Mouse (Mus musculus) forebrain, embryonic 15.5 days (tissue): ENCODE results near the gene Sprr2d. TPM values are rescaled to one million over a fixed set of nuclear protein-coding genes. Genes with fewer than 3 reads are reported as not detected.

Experiments used
- ATAC-seq: fragments of 200-750 bp; cut with Nextera tagmentation; replicated peaks from 2 replicates; pipeline ENCODE4 v1.8.0; 2017; ENCODE audit warnings: mild to moderate bottlenecking, moderate TSS enrichment, moderate library complexity
- H3K27ac ChIP-seq: fragments of 300-500 bp; sonication (generic); replicated peaks from 2 replicates; pipeline ENCODE4 v1.5.1; 2015; ENCODE audit warnings: mild to moderate bottlenecking, inconsistent platforms
- H3K27me3 ChIP-seq: fragments of 300-500 bp; sonication (generic); 2 replicates; pipeline ENCODE4 v1.6.1; 2015; ENCODE audit warnings: inconsistent platforms
- H3K36me3 ChIP-seq: fragments of 300-500 bp; sonication (generic); 2 replicates; pipeline ENCODE4 v1.6.1; 2015; ENCODE audit warnings: mild to moderate bottlenecking, inconsistent platforms
- H3K4me1 ChIP-seq: fragments of 300-500 bp; sonication (generic); 2 replicates; pipeline ENCODE4 v1.6.1; 2015; ENCODE audit warnings: inconsistent platforms
- H3K4me2 ChIP-seq: fragments of 300-500 bp; sonication (generic); replicated peaks from 2 replicates; pipeline ENCODE4 v1.6.1; 2015; ENCODE audit warnings: mild to moderate bottlenecking, inconsistent platforms
- H3K4me3 ChIP-seq: fragments of 300-500 bp; sonication (generic); 2 replicates; pipeline ENCODE4 v1.5.1; 2015; ENCODE audit warnings: mild to moderate bottlenecking, inconsistent platforms
- H3K9ac ChIP-seq: fragments of 300-500 bp; sonication (generic); replicated peaks from 2 replicates; pipeline ENCODE4 v1.6.1; 2015; ENCODE audit warnings: mild to moderate bottlenecking, inconsistent platforms
- H3K9me3 ChIP-seq: fragments of 300-500 bp; sonication (generic); 2 replicates; pipeline ENCODE4 v1.6.1; 2016; ENCODE audit warnings: inconsistent platforms
- WGBS: fragments of 180-500 bp; shearing (Covaris S2); methylation state at CpG from one replicate; pipeline ENCODE4 v1.1.7; 2015; ENCODE audit warnings: mixed read lengths; 5-methylcytosine and 5-hydroxymethylcytosine counted together
- polyA plus RNA-seq: library from polyadenylated mRNA; unstranded; fragments of >200 nt; fragmentation: Nextera tagmentation; extraction: Ambion mirVana; gene quantifications from 2 replicates; pipeline ENCODE4 v1.2.1, GENCODE M21; 2015

The Sprr2d gene
- polyA plus RNA-seq, result not detected in 2 replicates

GRCm38 (mm10) chr3:92338840-92339239 is at the start of gene Sprr2d:
Gene Sprr2d, plus strand, starts transcription at chr3:92339140.
- H3K9me3 ChIP-seq, result no peaks in the 10 kb centered on the region
- WGBS, result 90% methylated on average over 5 of the region's 5 CpGs
- no peak within 1 kb of the TSS for H3K4me3 ChIP-seq
- no peak within 1 kb of the TSS for H3K9ac ChIP-seq
- H3K27ac ChIP-seq, result no peak within 1 kb of the TSS
- no peaks in the 10 kb centered on the region for H3K36me3 ChIP-seq
- H3K4me1 ChIP-seq, result no peaks in the 10 kb centered on the region
- H3K27me3 ChIP-seq, result no peaks in the 10 kb centered on the region
- no peak within 1 kb of the TSS for H3K4me2 ChIP-seq
- no peak for ATAC-seq

- Histone ChIP-seq H3K4me1 (no peaks in the 10 kb centered on the region), H3K27ac (no peak overlapping the region), H3K36me3 (no peaks in the 10 kb centered on the region), H3K27me3 (no peaks in the 10 kb centered on the region), H3K9me3 (no peaks in the 10 kb centered on the region), H3K9ac (no peak overlapping the region), H3K4me3 (no peak overlapping the region), H3K4me2 (no peak overlapping the region)
- no peak for ATAC-seq
- WGBS, result 87% methylated on average over 1 of the region's 1 CpGs
These were observed 31.5 kb upstream of the Sprr2d start for GRCm38 (mm10) chr3:92307406-92307805.

DNA sequence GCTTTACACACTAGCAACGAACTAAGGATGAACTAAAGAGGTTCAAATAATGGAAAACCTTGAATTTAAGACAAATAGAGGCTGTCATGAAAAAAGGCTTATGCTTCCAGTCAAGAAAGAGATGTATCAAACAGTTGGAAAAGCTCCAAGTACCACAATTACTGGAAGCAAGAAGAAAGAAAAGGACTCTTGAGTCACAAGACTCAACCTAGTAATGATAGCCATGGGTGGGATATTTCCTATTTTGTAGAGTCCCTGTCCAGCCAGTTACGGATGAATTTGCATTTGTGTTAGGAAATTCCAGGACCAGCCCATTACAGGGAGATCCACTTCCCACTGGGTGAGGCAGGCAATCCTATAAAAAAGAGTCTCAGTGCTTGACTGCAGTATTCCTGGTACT is 22.6 kb upstream of the Sprr2d start, which contains the start of gene Sprr2b:
Sprr2b (plus strand) TSS at position 301 of the 400 bp plus-strand sequence.
- 57% methylated on average over 2 of the region's 2 CpGs for WGBS
- no peak within 1 kb of the TSS for H3K27ac ChIP-seq
- no peak for ATAC-seq

GRCm38 (mm10) chr3:92317384-92317783 is 21.6 kb upstream of the Sprr2d start:
- no peaks in the 10 kb centered on the region for H3K27me3 ChIP-seq
- H3K36me3 ChIP-seq, result no peaks in the 10 kb centered on the region
- H3K9me3 ChIP-seq, result no peaks in the 10 kb centered on the region
- no peak overlapping the region for H3K9ac ChIP-seq
- no peak overlapping the region for H3K4me2 ChIP-seq
- WGBS, result 57% methylated on average over 2 of the region's 2 CpGs
- H3K4me3 ChIP-seq, result no peak overlapping the region
- H3K27ac ChIP-seq, result no peak overlapping the region
- no peak for ATAC-seq
- H3K4me1 ChIP-seq, result no peaks in the 10 kb centered on the region

More for the DNA sequence above, 22.6 kb upstream of the Sprr2d start, which contains the start of gene Sprr2b:
- no peak within 1 kb of the TSS for H3K9ac ChIP-seq
- no peaks in the 10 kb centered on the region for H3K27me3 ChIP-seq
- no peaks in the 10 kb centered on the region for H3K36me3 ChIP-seq
- no peaks in the 10 kb centered on the region for H3K9me3 ChIP-seq
- H3K4me1 ChIP-seq, result no peaks in the 10 kb centered on the region
- no peak within 1 kb of the TSS for H3K4me3 ChIP-seq
- H3K4me2 ChIP-seq, result no peak within 1 kb of the TSS

- Histone ChIP-seq H3K36me3 (no peaks in the 10 kb centered on the region), H3K9me3 (no peaks in the 10 kb centered on the region), H3K27ac (no peak overlapping the region), H3K4me3 (no peak overlapping the region), H3K4me1 (no peaks in the 10 kb centered on the region), H3K9ac (no peak overlapping the region), H3K4me2 (no peak overlapping the region), H3K27me3 (no peaks in the 10 kb centered on the region)
- 83% methylated on average over 1 of the region's 1 CpGs for WGBS
- no peak for ATAC-seq
These were observed 2.7 kb upstream of the Sprr2d start for GRCm38 (mm10) chr3:92336278-92336677.

DNA sequence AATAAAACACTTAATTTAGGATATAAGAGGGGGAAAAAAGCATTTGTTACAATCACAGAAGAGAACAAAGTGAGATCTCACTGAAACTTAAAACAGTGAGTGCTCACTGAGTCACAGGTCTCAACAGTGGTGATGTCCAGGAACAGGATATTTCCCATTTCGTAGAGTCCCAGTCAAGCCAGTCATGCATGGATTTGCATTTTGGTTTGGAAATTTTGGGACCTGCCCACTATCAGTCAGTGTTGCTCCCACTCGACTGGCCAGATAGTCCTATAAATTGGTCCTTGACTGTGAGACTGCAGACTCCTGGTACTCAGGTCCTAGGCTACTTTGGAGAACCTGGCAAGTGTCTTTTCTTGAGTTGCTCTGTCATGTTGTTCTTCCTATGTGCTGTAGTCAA is 12.9 kb downstream of the Sprr2d start, which contains the start of gene Sprr2e:
Sprr2e (plus strand) TSS at position 301 of the 400 bp plus-strand sequence.
- H3K9me3 ChIP-seq, result no peaks in the 10 kb centered on the region
- H3K27ac ChIP-seq, result no peak within 1 kb of the TSS
- no peak within 1 kb of the TSS for H3K9ac ChIP-seq
- H3K27me3 ChIP-seq, result no peaks in the 10 kb centered on the region
- H3K36me3 ChIP-seq, result no peaks in the 10 kb centered on the region
- no peak within 1 kb of the TSS for H3K4me3 ChIP-seq
- no peak for ATAC-seq
- no peak within 1 kb of the TSS for H3K4me2 ChIP-seq
- 87% methylated on average over 2 of the region's 2 CpGs for WGBS
- no peaks in the 10 kb centered on the region for H3K4me1 ChIP-seq

GRCm38 (mm10) chr3:92361619-92362018 is 22.7 kb downstream of the Sprr2d start:
- Histone ChIP-seq H3K4me1 (no peaks in the 10 kb centered on the region), H3K36me3 (no peaks in the 10 kb centered on the region), H3K4me3 (no peak overlapping the region), H3K27me3 (no peaks in the 10 kb centered on the region), H3K9me3 (no peaks in the 10 kb centered on the region), H3K27ac (no peak overlapping the region), H3K4me2 (no peak overlapping the region), H3K9ac (no peak overlapping the region)
- ATAC-seq, result no peak

- 69% methylated on average over 3 of the region's 3 CpGs for WGBS
- H3K27me3 ChIP-seq, result no peaks in the 10 kb centered on the region
- ATAC-seq, result no peak
These were observed 25.9 kb downstream of the Sprr2d start, which contains the start of gene Sprr2f for GRCm38 (mm10) chr3:92364887-92365286. Gene Sprr2f, plus strand, starts transcription at chr3:92365187.

GRCm38 (mm10) chr3:92373613-92374012 is 34.7 kb downstream of the Sprr2d start:
- Histone ChIP-seq H3K9me3 (no peaks in the 10 kb centered on the region), H3K9ac (no peak overlapping the region), H3K27ac (no peak overlapping the region), H3K36me3 (no peaks in the 10 kb centered on the region), H3K4me3 (no peak overlapping the region), H3K4me1 (no peaks in the 10 kb centered on the region), H3K27me3 (no peaks in the 10 kb centered on the region), H3K4me2 (no peak overlapping the region)
- 83% methylated on average over 2 of the region's 2 CpGs for WGBS
- ATAC-seq, result no peak

More at GRCm38 (mm10) chr3:92364887-92365286, 25.9 kb downstream of the Sprr2d start, which contains the start of gene Sprr2f:
- no peaks in the 10 kb centered on the region for H3K4me1 ChIP-seq
- H3K27ac ChIP-seq, result no peak within 1 kb of the TSS
- no peak within 1 kb of the TSS for H3K4me3 ChIP-seq
- H3K36me3 ChIP-seq, result no peaks in the 10 kb centered on the region
- no peak within 1 kb of the TSS for H3K9ac ChIP-seq
- no peaks in the 10 kb centered on the region for H3K9me3 ChIP-seq
- H3K4me2 ChIP-seq, result no peak within 1 kb of the TSS

DNA sequence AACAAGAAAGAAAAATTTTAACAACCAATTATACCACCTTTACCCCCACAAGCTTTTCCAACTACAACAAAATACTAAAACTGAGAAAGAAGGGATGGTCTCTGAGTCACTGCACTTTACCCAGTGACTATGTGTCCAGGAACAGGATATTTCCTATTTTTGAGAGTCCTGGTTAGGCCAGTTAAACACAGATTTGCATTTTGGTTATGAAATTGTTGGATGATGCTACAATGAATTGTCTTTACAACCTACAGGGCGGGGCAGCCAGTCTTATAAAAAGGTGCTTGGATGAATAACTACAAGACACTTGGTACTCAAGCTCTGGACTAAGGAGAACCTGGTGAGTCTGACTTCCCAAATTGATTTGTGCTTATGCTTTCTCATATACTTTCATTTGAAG is 46.4 kb downstream of the Sprr2d start, which contains the start of gene Sprr2h:
Sprr2h (plus strand) TSS at position 301 of the 400 bp plus-strand sequence.
- Histone ChIP-seq H3K27me3 (no peaks in the 10 kb centered on the region), H3K27ac (no peak within 1 kb of the TSS), H3K4me1 (no peaks in the 10 kb centered on the region), H3K9me3 (no peaks in the 10 kb centered on the region), H3K4me2 (no peak within 1 kb of the TSS), H3K36me3 (no peaks in the 10 kb centered on the region), H3K9ac (no peak within 1 kb of the TSS), H3K4me3 (no peak within 1 kb of the TSS)
- ATAC-seq, result no peak
- 89% methylated on average over 1 of the region's 1 CpGs for WGBS

Other genes starting within 250 kb of the Sprr2d start
- gene Prr9, start 215.2 kb upstream of the Sprr2d start, polyA plus RNA-seq, result not detected in 2 replicates
- not detected in 2 replicates for gene Lelp1, start 196.4 kb upstream of the Sprr2d start, polyA plus RNA-seq
- gene Sprr2a1, start 123.3 kb upstream of the Sprr2d start, polyA plus RNA-seq, result not detected in 2 replicates
- gene Sprr2a2, start 123.2 kb upstream of the Sprr2d start, polyA plus RNA-seq, result not detected in 2 replicates
- gene Sprr2a3, start 53.7 kb upstream of the Sprr2d start, polyA plus RNA-seq, result not detected in 2 replicates
- not detected in 2 replicates for gene Sprr2b, start 22.5 kb upstream of the Sprr2d start, polyA plus RNA-seq
- gene Sprr2e, start 13.0 kb downstream of the Sprr2d start, polyA plus RNA-seq, result not detected in 2 replicates
- not detected in 2 replicates for gene Sprr2f, start 26.0 kb downstream of the Sprr2d start, polyA plus RNA-seq
- not detected in 2 replicates for gene Sprr2h, start 46.5 kb downstream of the Sprr2d start, polyA plus RNA-seq
- not detected in 2 replicates for gene Sprr2i, start 68.9 kb downstream of the Sprr2d start, polyA plus RNA-seq
- not detected in 2 replicates for gene Sprr2j-ps, start 78.9 kb downstream of the Sprr2d start, polyA plus RNA-seq
- 6.7 and 7.1 TPM in 2 replicates for gene Gm9774, start 90.3 kb downstream of the Sprr2d start, polyA plus RNA-seq
- gene Sprr2k, start 93.4 kb downstream of the Sprr2d start, polyA plus RNA-seq, result not detected in 2 replicates
- not detected in 2 replicates for gene Sprr1b, start 99.6 kb downstream of the Sprr2d start, polyA plus RNA-seq
- not detected in 2 replicates for gene Sprr3, start 119.6 kb downstream of the Sprr2d start, polyA plus RNA-seq
- gene Sprr1a, start 146.8 kb downstream of the Sprr2d start, polyA plus RNA-seq, result not detected in 2 replicates
- gene Sprr4, start 161.4 kb downstream of the Sprr2d start, polyA plus RNA-seq, result not detected in 2 replicates
- not detected in 2 replicates for gene 2310046K23Rik, start 195.4 kb downstream of the Sprr2d start, polyA plus RNA-seq
- gene Ivl, start 234.6 kb downstream of the Sprr2d start, polyA plus RNA-seq, result not detected in 2 replicates
- not detected in 2 replicates for gene Smcp, start 249.9 kb downstream of the Sprr2d start, polyA plus RNA-seq